Mouse (Mus musculus) stomach, embryonic 16.5 days (tissue): ENCODE results near the gene Ank. TPM values are rescaled to one million over a fixed set of nuclear protein-coding genes. Genes with fewer than 3 reads are reported as not detected.
A peak's percentile ranks its signal among the peaks of the same experiment; 100 is the strongest.

Source experiments
- ATAC-seq: fragments of 200-750 bp; cut with Nextera tagmentation; 2 replicates; pipeline ENCODE4 v1.8.0; 2017; ENCODE audit warnings: moderate number of reproducible peaks, moderate TSS enrichment; ENCODE audit not compliant: insufficient read depth, low FRiP score
- H3K27ac ChIP-seq: fragments of 300-500 bp; sonication (generic); 2 replicates; pipeline ENCODE4 v1.5.1; 2014; ENCODE audit warnings: low read length
- H3K27me3 ChIP-seq: fragments of 300-500 bp; sonication (generic); 2 replicates; pipeline ENCODE4 v1.6.1; 2014; ENCODE audit warnings: low read length, control low read depth, mixed read lengths; ENCODE audit not compliant: control insufficient read depth, insufficient read depth
- H3K36me3 ChIP-seq: fragments of 300-500 bp; sonication (generic); 2 replicates; pipeline ENCODE4 v1.6.1; 2014; ENCODE audit warnings: low read length; ENCODE audit not compliant: control insufficient read depth, insufficient read depth
- H3K4me1 ChIP-seq: fragments of 300-500 bp; sonication (generic); 2 replicates; pipeline ENCODE4 v1.6.1; 2014; ENCODE audit warnings: low read length, control low read depth, mixed read lengths; ENCODE audit not compliant: control insufficient read depth, insufficient read depth
- H3K4me2 ChIP-seq: fragments of 300-500 bp; sonication (generic); 2 replicates; pipeline ENCODE4 v1.6.1; 2014; ENCODE audit warnings: low read depth, low read length, mixed read lengths
- H3K4me3 ChIP-seq: fragments of 300-500 bp; sonication (generic); replicated peaks from 2 replicates; pipeline ENCODE4 v1.5.1; 2014; ENCODE audit warnings: mild to moderate bottlenecking, low read length
- H3K9ac ChIP-seq: fragments of 300-500 bp; sonication (generic); 2 replicates; pipeline ENCODE4 v1.6.1; 2014; ENCODE audit warnings: low read length
- H3K9me3 ChIP-seq: fragments of 300-500 bp; sonication (generic); replicated peaks from 2 replicates; pipeline ENCODE4 v1.6.1; 2016; ENCODE audit warnings: low read length, control low read depth; ENCODE audit not compliant: control insufficient read depth
- WGBS: fragments of 180-500 bp; shearing (Covaris S2); extraction: QIAGEN DNeasy Blood & Tissue Kit; methylation state at CpG from one replicate; pipeline ENCODE4 v1.1.7; 2014; 5-methylcytosine and 5-hydroxymethylcytosine counted together
- polyA plus RNA-seq: library from polyadenylated mRNA; unstranded; fragments of >200 nt; fragmentation: Nextera tagmentation; extraction: Ambion mirVana; gene quantifications from 2 replicates; pipeline ENCODE4 v1.2.1, GENCODE M21; 2015

The Ank gene
- polyA plus RNA-seq, 1 experiment from 2014 or later, result 8.2 TPM

DNA sequence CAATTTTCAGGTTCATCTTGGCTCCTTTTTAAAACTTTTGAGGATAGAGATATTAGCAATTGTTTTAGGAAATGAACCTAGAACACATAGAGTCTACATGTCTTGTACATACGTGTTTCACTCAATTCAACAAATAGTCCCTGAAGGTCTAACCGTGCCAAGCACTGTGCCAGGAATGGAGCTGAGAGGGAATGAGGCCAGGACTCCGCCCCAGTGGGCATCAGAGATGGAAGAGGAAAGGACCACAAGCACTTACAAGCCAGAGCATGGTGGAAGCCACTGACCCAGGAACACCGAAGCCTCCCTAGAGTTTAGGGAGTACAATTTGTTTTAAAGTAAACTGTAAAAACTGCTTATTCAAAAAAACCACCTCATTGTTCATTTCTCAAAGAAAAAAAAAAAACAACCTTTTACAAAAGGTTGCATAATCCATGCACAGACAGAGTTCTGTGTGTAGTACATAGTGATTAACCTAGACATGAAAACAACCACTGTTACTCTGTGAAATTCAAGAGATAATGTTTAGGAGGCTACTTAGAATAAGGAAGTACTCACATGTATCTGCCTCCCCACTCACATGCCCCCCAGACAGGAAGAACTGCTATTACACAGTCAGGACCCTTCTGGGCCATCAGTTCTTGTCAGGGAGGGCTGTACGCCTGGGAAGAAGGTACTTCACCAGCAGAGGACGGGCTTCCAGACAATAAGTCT lies 154.2 kb downstream of the Ank start:
- Histone ChIP-seq H3K27ac (no peak overlapping the region), H3K4me1 (peaks cover 3% of the 10 kb centered on the region; the same call in 1 of the 2 replicates), H3K9ac (no peak overlapping the region), H3K4me3 (no peak overlapping the region), H3K9me3 (no peaks in the 10 kb centered on the region), H3K27me3 (no peaks in the 10 kb centered on the region), H3K4me2 (no peak overlapping the region), H3K36me3 (peaks cover 4% of the 10 kb centered on the region)
- ATAC-seq, result no peak
- WGBS, result 82% methylated on average over 6 of the region's 6 CpGs

DNA sequence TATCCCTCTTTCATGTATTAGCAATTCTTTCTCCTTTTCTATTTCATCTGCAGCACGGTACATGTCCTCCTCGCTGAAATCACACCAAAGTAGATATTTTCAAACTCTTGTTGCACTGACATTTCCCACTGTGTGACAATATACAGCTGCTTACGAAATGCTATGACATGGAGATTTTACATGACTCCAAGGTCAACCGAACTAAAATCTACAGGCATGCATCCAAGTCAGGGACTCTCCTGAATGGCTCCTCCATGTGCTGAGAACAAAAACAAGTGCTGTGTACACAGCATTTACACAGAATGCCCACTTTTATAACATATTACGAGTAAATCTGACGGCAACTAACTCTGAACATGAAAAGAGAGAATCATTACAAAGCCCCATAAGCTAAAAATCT lies 156.8 kb downstream of the Ank start:
- WGBS, result 76% methylated on average over 6 of the region's 6 CpGs
- Histone ChIP-seq H3K36me3 (peaks cover 3% of the 10 kb centered on the region; the same call in 1 of the 2 replicates), H3K4me2 (no peak overlapping the region), H3K4me3 (no peak overlapping the region), H3K27me3 (no peaks in the 10 kb centered on the region), H3K9me3 (no peaks in the 10 kb centered on the region), H3K27ac (no peak overlapping the region), H3K4me1 (peaks cover 8% of the 10 kb centered on the region), H3K9ac (no peak overlapping the region)
- no peak for ATAC-seq

DNA sequence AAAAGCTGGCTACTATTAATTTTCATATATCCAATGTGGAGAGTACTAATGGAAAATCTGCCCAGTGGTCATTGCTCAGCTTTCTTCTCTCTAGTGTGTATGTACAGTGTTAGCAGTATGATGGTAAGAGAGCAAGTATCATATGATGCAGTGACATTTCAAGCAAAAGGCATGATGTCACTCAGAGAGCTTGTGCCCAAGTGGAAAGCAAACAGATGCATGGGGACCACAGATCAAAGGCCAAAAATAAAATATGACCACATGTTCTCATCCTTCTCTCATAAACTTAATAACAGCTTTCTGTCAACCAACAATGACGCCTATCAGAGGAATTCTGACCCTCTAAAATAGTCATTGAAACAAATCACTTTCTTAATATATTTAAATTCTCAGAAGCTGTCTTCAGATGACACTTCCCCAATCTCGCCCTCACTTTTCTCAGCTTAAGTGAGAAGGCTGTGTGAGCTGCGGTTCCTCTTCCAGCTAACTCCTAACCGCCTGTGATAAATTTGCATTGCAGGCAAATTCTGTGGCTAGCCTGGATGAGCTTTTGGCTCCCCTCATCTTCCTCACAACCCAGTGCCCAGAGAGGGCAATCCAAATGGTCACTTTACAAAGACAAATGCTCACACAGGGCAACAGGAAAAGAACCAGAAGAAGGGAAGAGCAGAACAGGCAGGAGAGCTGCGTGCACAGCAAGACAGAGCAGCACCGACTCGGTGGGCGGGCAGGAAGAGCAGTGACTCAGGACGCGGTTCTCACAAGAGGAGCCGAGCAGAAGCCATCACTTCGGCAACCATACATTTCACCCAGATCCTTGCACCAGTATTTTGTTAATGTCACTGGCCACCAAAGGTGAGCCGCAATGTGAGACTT lies 158.8 kb downstream of the Ank start:
- H3K27me3 ChIP-seq, result no peaks in the 10 kb centered on the region
- H3K4me3 ChIP-seq, result no peak overlapping the region
- no peak for ATAC-seq
- H3K9me3 ChIP-seq, result no peaks in the 10 kb centered on the region
- no peak overlapping the region for H3K4me2 ChIP-seq
- H3K9ac ChIP-seq, result no peak overlapping the region
- WGBS, result 91% methylated on average over 13 of the region's 13 CpGs
- peaks cover 21% of the 10 kb centered on the region for H3K4me1 ChIP-seq
- H3K36me3 ChIP-seq, result peaks cover 3% of the 10 kb centered on the region; the same call in 1 of the 2 replicates
- H3K27ac ChIP-seq, result no peak overlapping the region

DNA sequence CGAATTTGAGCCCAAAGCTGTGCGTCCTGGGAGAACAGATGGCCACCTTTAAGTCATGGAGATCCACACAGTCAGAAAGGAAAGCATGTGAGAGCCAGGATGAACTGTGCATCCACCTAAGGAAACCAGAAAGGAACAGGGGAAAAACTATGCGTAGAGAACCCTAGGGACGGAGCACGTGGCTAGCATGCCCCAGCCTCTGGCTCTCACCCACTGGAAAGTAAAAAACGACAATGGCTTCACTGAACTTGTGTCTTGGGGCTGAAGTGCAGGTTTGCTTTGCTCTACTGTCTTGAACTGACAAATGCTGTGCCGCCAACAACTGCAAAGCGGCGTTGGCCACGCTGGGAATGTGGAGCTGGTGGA lies 159.4 kb downstream of the Ank start:
- WGBS, result 83% methylated on average over 10 of the region's 10 CpGs
- ATAC-seq, result no peak

DNA sequence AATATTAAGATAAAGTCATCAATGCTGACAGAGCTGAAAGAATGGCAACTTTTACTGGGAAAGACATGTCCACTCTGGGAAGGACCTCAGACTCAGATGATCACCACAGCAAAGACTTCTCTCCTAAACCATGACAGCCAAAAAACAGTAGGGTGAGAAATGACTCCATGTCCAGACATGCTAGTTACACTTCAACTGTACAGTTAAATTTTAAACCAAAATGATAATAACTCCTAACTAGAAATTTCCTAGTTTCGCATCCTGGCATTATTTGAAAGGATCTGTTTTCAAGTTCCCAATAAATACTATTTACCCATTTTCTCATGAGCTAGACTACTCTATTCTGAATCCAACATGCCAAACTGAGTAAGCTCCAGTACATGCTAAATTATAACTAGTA lies 159.8 kb downstream of the Ank start:
- Histone ChIP-seq H3K36me3 (peaks cover 3% of the 10 kb centered on the region; the same call in 1 of the 2 replicates), H3K27ac (no peak overlapping the region), H3K9me3 (no peaks in the 10 kb centered on the region), H3K4me3 (no peak overlapping the region), H3K4me2 (no peak overlapping the region), H3K4me1 (peaks cover 25% of the 10 kb centered on the region), H3K9ac (no peak overlapping the region), H3K27me3 (no peaks in the 10 kb centered on the region)
- WGBS, result 77% methylated on average over 1 of the region's 1 CpGs
- no peak for ATAC-seq

More for the DNA sequence above, 159.4 kb downstream of the Ank start:
- Histone ChIP-seq H3K4me2 (no peak overlapping the region), H3K36me3 (peaks cover 3% of the 10 kb centered on the region; the same call in 1 of the 2 replicates), H3K4me3 (no peak overlapping the region), H3K27ac (no peak overlapping the region), H3K9ac (no peak overlapping the region), H3K4me1 (peaks cover 22% of the 10 kb centered on the region), H3K27me3 (no peaks in the 10 kb centered on the region), H3K9me3 (no peaks in the 10 kb centered on the region)

DNA sequence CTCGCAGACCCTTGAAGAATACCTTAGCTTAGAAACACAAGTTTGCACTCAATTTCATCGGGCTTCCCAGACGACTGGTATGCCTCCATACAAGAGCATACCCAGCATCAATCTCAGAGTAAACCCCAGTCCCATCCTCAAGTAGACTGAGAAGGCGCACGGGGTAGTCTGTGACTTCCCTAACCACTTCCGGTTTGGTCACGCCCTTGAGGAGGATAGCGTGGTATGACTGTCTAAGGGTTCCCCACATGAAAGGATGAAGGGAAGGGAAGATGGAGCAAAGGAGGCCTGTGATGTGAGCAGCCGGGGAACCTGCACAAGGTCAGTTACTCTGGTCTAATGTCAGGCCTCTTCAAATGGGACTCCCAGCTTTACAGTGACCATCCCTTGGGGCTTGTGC lies 161.3 kb downstream of the Ank start:
- no peak for ATAC-seq
- Histone ChIP-seq H3K36me3 (0 out of 2 replicates have a peak, but pooled peaks cover 3% of the 10 kb centered on the region), H3K27ac (no peak overlapping the region), H3K27me3 (no peaks in the 10 kb centered on the region), H3K4me3 (no peak overlapping the region), H3K4me1 (peaks cover 25% of the 10 kb centered on the region), H3K9ac (no peak overlapping the region), H3K4me2 (no peak overlapping the region), H3K9me3 (no peaks in the 10 kb centered on the region)
- WGBS, result 88% methylated on average over 9 of the region's 9 CpGs

DNA sequence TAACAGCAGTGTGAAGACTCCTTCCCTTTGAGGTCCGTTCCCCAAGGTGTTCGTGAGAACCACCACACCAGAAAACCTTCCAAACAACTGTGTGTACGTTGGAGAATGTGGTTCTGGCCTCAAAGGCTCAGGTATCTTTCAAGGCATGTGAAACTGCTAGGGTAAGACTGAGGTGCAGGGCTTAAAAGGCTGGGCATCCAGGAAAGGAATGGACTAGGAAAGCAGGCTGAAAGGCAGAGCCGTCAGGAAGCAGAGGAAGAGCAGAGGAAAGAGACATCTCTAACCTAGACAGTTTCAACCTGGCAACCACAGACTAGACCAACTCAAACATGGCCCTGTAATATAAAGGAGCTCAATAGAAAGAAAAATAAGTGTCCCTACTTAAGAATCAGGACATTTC lies 162.6 kb downstream of the Ank start:
- peaks cover 23% of the 10 kb centered on the region for H3K4me1 ChIP-seq
- H3K9ac ChIP-seq, result 0 out of 2 replicates have a peak overlapping the region, but pooled peaks have one; percentile 46
- H3K4me2 ChIP-seq, result peak overlapping the region; percentile 91
- 68% methylated on average over 4 of the region's 4 CpGs for WGBS
- no peaks in the 10 kb centered on the region for H3K27me3 ChIP-seq
- H3K4me3 ChIP-seq, result peak overlapping the region; percentile 89
- 0 out of 2 replicates have a peak, but pooled peaks cover 3% of the 10 kb centered on the region for H3K36me3 ChIP-seq
- no peak for ATAC-seq
- H3K27ac ChIP-seq, result no peak overlapping the region
- H3K9me3 ChIP-seq, result no peaks in the 10 kb centered on the region

DNA sequence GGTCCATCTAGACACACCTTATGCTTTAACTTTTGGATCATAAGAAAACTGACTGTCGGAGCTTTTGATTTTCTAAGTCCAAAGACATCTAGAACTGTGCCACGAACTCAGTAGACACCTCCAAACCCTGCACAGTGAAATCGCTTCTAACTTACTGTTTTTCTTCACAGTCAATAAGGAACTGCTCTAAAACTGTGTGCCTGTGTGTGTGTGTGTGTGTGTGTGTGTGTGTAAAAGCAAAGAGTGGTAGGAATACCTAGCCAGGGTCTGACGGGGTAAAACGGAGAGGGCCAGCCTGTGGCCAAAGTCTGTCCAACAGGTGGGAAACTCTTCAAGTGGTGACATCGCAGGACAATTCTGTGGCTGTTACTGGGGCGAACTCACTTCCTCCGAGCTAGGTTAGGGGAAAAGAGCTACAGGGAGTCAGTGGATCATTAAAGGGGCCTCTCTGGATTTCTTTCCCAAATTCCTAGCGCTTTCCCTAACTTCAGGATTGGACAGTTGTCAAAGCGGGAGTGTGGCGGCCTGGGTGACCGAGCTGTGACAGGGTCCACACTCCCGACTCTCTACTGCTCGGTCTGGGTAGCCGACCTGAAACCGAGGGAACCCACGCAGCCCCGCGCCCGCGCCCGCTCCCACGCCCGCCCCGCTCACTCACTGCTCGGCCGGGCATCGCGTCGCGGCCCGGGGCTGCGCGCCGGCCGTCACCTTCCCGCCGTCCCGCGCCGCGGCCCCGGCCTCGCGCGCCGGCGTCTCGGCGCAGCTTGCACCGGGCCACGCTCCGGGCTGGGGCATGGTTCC lies 163.5 kb downstream of the Ank start:
- H3K9ac ChIP-seq, result peak overlapping the region; percentile 92
- 0 out of 2 replicates have a peak, but pooled peaks cover 3% of the 10 kb centered on the region for H3K36me3 ChIP-seq
- WGBS, result 1% methylated on average over 31 of the region's 53 CpGs
- H3K4me2 ChIP-seq, result peak overlapping the region; percentile 91
- ATAC-seq, result no peak; the same call in 1 of the 2 replicates
- H3K9me3 ChIP-seq, result no peaks in the 10 kb centered on the region
- peak overlapping the region; percentile 89 for H3K4me3 ChIP-seq
- peaks cover 23% of the 10 kb centered on the region for H3K4me1 ChIP-seq
- peak overlapping the region; percentile 55 for H3K27ac ChIP-seq
- no peaks in the 10 kb centered on the region for H3K27me3 ChIP-seq
